Mouse (Mus musculus): Measurements from ENCODE around the gene Spint2.

Gene Spint2

DNA sequence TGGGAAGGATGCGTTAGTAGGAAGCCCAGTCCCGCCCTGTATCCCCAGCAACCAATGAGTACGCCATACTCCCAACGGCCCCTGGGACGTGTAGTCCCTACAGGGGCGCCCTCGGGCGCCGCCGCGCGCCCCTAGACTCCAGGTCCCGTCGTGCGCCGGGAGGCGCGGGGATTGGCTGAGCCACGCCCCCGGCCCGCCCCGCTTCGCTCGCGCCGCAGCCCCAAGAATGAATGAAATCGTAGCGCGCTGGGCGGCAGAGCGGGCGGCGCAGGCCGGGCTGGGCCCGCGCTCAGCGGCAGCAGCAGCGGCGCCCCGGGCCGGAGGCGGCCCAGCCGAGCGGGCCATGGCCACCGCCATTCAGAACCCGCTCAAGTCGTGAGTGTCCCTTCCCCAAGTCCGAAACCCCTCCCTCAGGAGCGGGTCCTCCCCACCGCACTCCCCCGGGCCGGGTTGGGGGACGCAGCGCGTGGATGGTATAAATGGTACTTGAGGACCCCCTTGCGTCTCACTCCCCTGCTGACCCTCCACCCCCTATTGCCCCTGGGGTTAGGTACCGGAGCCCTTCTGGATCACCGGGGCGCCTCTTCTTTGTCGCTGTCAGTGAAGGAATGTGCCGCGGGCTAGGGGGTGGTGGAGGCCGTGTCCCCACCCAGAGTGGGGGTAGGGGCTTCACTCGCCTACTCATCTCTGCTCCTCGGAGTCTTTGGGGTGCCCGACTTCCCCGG is 22.2 kb upstream of the Spint2 start, which contains the start of gene Dpf1:
Gene Dpf1, plus strand, starts transcription at position 214 of the 725 bp plus-strand sequence.
- DNase-seq = peak; percentile 94

DNA sequence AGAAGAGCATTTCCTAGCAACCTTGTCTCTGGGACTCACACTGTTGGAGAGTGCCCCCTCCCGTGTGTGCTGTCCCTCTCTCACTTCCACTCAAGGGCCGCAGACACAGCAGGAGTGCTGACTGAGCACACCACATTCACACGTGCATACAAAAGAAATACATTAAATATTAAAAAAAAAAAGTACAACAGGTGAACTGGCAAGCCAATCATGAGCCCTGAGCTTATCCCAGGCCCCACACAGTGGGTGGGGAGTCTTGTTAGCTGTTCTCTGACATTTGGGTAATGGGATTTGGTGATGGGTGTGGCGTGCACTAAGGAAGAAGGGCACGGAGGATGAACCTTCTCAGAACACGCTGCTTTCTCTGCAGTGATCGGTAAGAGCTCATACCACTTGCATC is 20.9 kb upstream of the Spint2 start:
- DNase-seq = no peak

DNA sequence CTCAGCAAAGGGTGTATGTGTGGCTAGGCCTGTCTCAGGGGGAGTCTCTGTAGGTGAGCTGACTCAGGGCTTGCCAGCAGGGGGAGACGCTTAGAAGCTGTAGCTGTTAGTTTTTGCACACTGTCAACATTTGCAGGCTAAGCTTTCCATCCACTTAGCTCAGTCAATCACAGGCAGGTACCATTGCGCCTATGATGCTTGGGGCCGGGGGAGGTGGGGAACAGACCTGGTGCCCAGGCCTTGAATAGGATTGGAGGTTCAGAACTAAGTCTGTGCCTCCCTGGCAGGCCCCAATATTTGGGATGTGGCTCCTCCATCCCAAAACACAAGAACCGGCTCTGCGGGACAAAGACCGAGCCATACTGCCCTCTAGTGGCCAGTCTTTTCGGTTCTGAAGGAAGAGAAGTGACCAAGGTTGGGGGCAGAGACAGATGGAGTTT is 19.4 kb upstream of the Spint2 start:
- DNase-seq = peak; percentile 69

DNA sequence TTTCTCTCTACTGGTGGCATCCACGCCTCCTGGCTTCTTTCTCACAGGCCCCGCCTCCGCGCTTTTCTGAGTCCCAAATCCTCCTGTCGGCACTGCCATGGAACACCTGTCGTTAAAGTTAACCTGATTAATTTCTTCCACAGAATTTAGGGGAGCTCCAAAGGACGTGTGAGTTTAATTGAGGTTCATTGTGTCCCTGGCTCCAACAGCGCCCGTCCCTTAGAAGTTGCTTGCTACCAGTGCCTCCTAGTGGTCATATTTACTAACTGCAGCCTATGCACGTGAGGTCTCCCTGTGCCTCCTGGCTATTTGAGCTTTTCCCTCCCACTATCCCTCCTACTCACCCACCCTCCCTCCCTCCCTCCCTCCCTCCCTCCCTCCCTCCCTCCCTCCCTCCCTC is 15.3 kb upstream of the Spint2 start:
- peak; percentile 66 for DNase-seq

DNA sequence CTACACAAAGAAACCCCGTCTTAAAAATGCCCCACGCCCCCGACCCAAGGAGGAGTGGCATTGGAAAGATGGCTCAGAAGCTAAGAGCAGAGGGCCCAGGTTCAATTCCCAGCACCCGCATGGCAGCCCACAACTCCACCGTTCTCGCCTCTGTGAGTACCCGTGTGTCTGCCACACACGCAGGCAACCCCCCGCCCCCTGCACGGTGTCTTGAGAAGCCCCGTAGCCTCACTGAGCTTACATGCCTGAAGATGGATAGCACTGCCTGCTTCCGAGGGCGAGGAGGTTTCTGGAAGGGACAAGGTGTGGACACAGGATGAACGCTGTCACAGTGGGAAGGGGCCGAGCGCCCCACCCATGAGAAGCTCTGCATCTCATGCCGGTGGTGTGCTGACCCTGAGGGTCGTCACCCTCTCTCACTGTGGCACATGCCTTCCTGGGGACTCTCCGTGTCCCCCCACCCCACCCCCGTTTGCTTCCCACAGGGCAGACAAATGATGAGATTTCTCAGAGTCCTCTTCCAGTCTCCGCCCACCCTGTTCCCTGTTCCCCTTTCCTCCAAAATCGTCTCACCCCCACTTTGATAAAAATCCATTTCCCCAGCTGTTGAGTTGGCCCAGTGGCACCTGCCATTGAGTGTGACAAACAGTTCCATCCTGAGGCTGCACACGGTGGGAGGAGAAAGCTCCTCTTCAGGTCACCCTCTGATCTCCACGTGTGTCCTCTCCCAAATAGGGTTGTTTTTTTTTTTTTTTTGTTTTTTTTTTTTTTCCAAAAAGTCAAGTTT is 14.3 kb upstream of the Spint2 start:
- no peak for DNase-seq

DNA sequence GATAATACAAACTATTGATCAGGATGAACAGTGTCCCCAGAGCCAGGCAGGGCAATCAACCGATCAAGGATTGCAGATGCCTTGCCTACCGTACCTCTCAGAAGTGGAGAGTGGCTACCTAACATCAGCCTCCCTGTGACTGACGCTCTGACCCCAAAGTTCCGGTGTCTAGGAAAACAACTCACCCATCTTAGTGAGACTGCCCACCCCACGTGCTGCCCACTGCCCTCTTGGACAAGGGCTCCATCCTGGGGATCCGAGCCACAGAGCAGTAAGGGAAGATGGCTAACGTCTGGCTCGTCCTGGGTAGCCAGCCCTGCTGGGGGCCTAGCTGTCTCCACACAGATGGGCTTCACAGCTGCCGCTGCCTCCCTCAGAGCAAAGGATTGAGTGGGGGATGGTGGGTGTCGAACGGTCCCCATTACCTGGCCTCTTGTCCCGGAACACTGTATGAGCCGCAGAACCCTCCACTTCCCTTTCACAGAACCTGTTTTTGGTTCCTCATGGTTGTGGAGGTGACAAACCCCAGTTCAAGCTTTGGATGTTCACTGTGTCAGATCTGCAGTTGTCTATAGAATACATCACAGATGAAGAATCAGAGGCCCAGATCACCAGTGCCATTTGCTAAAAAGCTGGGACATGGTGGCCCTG is 12.5 kb upstream of the Spint2 start:
- DNase-seq = no peak

DNA sequence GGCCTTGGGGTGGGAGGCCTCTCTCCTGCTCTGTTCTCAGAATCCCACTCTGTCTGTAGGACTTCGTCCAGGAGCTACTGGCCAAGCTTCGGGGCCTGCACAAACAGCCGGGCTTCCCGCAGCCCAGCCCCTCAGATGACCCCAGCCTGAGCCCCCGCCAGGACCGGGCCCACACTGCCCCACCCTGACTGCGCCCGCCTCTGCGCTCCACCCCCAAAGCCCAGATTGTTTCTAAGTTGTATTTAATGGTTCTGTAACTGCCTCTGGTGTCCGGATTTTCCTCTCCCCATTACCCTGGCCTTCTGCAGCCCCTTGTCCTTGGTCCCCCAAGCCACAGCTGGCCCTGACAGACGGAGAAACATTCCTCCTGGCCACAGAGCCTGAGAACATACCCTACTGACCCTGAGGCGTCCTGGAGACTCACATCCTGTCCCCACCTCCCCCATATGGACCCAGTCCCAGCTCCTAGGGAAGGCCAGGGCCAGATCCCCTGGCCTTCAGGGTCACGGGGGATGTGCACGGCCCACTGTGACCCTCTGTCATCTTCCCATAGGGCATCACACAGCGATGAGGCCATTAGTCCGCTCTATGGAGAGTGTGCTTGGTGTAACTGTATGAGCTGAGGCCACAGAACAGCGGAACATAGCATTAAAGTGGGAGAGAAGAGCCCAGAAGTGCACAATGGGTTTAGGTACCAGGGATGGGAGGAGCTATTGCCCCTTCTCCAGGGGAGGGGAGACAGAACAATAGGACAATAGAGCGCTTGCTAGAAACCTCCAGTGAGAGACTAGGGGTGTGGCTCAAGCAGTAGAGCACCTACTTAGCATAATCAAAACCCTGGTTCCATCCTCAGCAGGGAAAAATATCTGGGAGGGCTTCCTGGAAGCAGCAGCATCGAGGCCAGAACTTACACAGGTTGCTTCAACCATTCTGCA is 11.7 kb upstream of the Spint2 start:
- no peak for DNase-seq

DNA sequence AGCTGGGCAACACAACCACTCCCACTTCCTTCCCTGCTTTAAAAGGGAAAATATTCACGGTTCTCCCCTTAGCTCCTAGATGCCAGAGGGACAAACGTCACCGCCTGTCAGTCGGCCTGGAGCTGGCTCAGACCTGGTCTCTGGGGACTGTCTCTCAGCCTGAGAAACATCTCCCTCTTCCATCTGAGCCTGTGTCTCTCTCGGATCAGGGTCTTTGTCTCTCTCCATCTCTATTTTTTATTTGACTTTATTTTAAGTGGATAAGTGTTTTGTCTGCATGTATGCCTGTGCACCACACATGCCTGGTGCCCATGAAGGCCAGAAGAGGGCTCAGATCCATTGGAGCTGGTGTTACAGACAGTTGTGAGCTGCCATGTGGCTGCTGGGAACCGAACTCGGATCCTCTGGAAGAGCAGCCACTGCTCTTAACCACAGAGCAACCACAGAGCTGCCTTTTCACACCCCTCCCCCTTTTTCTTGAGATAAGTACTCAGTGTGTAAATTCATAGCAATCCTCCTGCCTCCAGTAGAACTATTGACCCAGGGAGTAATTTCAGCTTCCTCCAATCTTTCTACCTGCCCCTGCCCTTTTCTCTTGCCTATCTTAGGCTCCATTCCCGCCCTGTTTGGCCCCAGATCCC is 10.9 kb upstream of the Spint2 start:
- no peak for DNase-seq

DNA sequence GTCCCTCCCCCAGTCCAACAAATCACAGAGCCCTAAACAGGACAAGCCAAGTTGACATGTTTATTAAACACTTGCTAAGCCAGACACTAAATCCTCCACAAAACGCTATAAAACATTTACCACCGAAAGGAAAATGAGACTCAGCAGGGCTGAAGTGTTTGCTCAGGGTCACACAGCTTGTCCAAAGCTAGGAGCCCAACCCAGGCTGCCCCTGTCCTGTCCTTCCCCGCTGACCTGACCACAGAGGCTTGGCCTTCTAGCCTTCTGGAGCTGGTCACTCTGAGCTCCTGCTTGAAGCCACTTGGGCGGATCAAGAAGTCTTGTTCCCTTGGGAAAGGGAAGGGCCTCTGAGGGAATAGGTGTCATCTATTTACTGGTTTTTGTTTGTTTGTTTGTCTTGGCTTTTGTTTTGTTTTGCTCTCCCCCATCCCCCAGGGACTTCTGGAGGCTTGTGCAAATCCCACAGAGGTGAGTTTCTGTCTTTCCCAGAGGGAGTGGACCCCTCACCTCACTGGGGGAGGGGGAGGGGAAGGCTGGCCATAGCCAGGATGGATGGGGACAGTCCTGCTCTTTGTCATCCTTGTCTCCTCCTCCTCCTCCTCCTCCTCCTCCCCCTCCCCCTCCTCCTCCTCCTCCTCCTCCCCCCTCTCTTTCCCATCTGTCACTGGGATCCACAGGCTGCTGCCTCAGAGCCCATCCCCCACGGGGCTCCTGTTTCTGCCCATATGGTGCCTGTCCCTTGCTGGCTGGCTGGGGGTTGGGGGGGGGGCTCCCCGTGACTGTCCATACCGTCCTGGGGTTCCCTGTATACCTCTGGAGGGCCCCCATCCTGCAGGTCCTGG is 10.1 kb upstream of the Spint2 start:
- DNase-seq = no peak

DNA sequence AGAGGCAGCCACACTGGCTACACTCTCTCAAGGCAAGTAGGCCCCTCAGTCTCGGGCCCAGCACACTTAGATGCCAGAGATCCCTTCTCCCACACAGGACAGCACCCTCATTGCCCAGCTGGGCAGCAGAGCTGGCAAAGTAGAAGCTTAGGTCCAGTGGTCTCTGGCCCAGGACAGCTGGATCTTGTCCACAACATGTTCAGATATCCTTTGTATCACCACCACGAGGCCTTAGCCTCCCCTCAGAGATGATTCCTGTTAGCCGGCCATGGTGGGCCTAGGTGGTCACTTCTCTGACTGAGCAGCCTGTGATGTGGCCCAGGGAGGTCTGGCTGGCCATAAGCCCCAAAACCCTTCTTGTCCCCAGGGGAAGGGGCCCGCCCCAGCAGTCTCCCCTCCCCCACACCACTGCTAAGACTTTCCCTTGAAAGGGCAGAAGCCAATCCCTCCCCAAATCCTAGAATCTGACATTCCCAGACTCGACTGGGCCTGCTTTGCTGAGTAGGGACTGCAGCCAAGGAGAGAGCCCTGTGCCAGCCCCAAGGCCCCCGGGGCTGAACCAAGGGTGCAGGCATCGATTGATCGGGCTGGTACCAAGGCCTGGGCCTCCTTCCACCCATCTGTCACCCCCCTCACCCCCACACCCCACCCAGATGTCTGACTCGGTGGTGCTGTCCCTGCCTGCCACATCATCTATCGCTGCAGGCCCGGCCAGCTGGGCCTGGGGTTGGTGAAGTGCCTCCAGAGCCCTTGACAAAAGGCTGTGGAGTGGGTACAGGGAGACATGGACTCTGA is 9.2 kb upstream of the Spint2 start:
- DNase-seq = no peak

DNA sequence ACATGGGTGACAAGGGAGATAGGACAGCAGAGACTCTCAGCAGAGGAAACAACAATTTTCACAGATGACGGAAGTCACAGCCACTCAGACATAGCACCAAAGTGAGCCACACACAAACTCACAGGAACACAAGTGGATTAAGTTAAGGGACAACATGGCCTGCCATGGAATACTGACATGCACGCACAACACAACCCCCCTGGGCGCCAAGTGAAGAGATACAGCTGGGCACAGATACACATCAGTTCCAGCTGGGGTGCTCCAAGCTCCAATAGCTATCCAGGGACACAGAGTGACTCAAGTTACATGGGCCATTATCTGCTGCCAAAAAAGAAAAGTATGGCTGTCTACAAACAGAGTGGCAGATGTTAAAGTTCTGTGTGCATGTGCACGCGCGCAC is 8.1 kb upstream of the Spint2 start:
- DNase-seq = no peak

DNA sequence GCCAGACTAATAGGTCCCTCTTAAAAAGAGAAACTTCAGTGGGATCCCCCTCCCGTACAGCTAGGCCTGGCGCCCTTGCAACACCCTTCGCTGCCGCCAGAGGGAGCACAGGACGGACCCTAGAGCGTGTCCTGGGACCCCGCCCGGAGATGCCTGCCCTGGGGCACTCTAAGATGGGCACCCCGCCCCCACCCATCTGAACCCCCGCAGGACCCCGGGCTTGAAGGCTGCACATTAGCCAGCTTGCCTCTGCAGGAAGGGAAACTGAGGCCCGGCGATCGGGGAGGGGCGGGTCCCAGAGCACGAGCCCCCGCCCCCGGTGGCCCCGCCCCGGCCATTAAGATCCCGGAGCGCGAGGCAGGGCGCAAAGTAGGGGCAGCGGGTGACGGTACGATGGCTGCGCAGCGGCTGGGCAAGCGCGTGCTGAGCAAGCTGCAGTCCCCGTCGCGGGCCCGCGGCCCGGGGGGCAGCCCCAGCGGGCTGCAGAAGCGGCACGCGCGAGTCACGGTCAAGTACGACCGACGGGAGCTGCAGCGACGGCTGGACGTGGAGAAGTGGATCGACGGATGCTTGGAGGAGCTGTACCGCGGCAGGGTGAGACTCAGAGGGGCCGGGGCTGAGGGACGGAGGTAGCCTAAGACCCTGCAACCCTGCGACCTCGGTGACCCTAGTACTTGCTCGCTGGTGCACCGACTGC is 7.4 kb upstream of the Spint2 start, which contains the start of gene Ppp1r14a:
Gene Ppp1r14a, plus strand, starts transcription at position 367 of the 697 bp plus-strand sequence.
- no peak for DNase-seq

DNA sequence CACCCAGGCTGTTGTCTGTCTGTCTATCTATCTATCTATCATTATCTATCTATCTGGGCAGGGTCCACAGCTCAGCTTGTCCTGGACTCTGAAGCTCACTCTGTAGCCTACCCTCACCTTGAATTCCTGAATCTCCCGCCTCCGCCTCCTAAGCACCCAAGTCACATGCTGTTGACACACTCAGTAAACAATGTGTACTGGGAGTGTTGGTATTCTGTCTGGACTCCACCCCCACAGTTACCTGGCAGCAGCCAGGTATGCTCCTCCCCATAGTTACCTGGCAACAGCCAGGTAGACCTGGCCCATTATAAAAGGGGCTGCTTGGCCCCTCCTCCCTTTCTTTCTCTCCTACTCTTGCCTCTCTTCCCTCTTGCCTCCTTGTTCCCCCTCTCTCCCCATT is 6.4 kb upstream of the Spint2 start:
- no peak for DNase-seq

DNA sequence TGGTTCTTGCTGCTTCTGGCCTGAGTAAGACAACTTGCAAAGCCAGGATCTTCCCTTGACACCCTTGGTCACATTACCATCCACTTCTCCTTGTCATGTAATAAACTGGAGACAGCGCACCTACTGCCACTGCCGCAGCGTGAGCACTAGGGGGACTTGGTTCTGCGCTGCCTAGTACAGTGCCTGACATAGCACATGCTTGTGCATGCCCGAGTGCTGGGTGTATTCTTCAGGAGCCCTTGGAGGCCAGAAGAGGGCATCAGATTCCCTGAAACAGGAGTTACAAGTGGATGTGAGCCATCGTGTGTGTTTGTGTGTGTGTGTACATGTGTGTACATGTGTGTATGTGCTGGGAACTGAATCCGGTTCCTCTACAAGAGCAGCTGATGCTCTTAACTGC is 5.8 kb upstream of the Spint2 start:
- no peak for DNase-seq

DNA sequence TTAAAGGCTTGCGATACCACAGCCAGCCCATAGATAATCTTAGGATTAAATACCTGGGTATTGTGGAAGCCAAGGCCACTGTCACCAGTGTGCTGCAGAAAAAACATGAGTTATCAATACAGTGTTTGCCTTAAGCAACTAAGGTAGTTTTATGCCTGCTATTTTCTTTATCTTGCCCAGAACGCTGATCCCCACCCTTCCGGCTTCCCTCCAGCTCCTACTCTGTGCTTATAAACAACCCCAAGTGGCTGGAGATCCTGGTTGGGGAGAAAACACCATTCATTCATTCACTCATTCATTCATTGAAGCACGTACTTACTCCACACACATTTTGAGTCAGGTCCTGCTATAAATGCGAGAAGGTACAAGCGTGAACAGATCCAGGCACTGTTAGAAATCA is 2.8 kb upstream of the Spint2 start:
- no peak for DNase-seq

DNA sequence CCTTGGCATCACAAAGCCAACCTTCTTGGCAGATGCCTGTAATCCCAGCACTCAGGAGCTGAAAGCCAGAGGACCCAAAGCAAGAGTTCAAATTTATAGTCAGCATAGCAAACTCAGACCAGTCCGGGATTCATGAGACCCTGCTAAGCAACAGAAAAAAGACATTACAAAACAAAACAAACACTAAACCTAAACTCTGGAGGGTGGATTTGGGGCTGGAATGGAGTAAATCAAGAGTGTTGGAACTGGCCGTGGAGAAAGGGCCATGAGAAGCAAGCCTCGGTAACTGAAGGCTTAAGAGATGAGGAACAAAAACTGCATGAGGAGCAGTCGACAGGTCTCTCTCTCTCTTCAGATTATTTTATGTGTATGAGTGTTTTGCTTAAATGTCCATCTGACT is 2.2 kb upstream of the Spint2 start:
- DNase-seq = no peak

DNA sequence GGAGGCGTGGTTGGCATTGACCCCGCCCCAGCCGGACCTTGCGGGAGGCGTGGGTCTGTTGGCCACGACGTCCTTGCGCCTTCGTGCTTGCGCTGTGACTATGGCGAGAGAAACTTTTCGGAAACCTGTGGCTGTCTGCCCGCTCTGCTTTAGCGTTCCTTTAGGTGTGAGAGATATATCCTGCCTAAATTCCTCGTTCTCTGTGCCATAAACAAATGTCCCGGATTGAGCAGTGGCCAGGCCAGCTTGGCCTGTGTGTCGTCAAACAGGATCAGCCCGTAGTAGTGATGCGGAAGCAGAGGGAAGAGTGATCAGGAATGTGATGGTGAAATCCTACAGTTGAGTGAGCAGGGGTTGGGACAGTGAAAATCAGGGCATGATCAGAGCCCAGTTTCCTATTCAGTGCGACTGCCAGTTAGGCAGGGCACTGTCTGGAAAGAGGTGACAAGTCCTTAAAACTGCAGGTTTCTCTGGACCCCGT is 402 bp upstream of the Spint2 start:
- DNase-seq = no peak

DNA sequence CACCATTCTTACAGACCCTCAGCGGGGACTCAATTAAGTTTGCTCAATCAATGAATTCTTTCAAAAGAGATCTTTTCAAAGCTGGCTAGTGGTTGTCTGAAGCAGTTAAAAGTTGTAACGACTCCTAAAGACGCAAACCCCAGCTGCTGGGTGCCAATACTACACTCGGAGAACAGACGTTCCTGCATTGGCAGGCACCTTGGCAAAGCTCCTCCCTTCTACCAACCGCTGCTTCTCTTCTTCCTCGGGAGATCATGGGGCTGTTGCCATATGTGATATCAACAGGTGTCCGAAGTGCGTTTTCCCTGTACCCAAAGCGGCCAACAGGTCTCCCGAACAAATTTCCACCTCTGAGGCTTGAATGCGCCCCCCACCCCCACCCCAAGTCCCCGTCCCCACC is 911 bp downstream of the Spint2 start:
- no peak for DNase-seq

DNA sequence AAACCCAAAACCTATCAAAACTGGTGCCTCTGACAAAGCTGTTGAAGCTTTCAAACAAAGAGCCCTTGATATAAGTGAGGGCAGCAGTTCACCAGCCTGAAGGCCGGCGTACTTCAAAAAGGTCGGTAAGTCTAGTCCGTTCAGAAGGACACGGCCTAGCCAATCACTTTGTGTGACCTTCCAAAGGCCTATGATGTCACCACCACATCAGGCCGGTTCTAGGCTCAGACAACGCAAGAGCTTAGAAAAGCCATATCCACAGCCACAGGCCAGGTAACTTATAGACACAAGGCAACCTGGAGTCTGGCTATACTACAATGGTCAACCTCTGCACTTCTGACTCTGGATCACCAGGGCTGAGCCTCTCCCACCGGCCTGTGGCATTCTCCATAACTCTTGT is 1.8 kb downstream of the Spint2 start:
- DNase-seq = no peak
